Mouse (Mus musculus) liver, adult 2 months (tissue): ENCODE results near the gene Chrna4.

Experiments used
- CTCF ChIP-seq: fragments of 200-500 bp; IDR thresholded peaks from 2 replicates; pipeline ENCODE4 v1.5.1; 2011; ENCODE audit warnings: low read depth, low read length, control low read depth
- POLR2A ChIP-seq: fragments of 200-500 bp; IDR thresholded peaks from 2 replicates; pipeline ENCODE4 v1.6.1; 2011; ENCODE audit warnings: low read length, control low read depth; ENCODE audit not compliant: insufficient read depth; ENCODE audit errors: extremely low read depth

DNA sequence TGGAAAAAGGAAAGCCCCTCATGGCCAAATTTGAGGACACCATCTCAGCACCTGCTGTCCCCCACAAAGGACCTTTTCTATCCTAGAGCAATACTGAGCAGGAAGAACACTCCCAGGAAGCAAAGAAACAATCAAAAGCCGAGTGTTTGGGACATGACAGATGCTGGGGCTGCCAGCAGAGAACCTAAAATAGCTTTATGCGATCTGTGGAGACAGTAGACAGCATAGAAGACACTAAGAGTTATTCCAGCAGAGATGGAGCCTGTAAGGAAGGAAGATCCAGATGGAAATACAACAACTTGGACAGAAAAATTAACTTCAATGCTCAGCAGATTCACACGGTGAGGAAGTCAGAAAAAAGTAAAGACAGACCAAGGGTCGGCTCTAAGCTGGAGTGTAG is 22.5 kb upstream of the Chrna4 start:
- no peak for TF ChIP-seq CTCF
- no peak for TF ChIP-seq POLR2A
